Mouse (Mus musculus): Measurements from ENCODE around the gene Hspb6. TPM values are rescaled to one million over a fixed set of nuclear protein-coding genes. Genes with fewer than 3 reads are reported as not detected.

The Hspb6 gene
- total and polyA plus RNA-seq, 3 experiments: 0.79 to 6.0 (median 2.3) TPM

GRCm38 (mm10) chr7:30563117-30563905 lies 11.3 kb downstream of the Hspb6 start, which contains the start of the genes U2af1l4, Gm49396 and Psenen:
TSS of gene U2af1l4 (plus strand) at chr7:30563301.
TSS of gene Gm49396 (plus strand) at chr7:30563344.
TSS of gene Psenen (minus strand) at chr7:30563627.
- in situ Hi-C loops (cut with MboI; ENCODE audit: low pct_ligation_motif_present, low pct_unique_long_range_greater_than_20kb, low sequenced_read_pairs): no loop called here
- DNase-seq (ENCODE audit: extremely low read depth): peak; percentile 99
- TF ChIP-seq IRF4 (IDR thresholded peaks at IDR 0.05; ENCODE audit: low read depth, low read length): 0 out of 2 replicates have a peak, but pooled peaks have one; percentile 42
- TF ChIP-seq CHD1 (IDR thresholded peaks at IDR 0.05; ENCODE audit: low read depth, low read length): no peak
- TF ChIP-seq RCOR1 (conservative IDR thresholded peaks at IDR 0.05; ENCODE audit: low read depth, low read length): no peak
- no peak for TF ChIP-seq RAD21 (IDR thresholded peaks at IDR 0.05; ENCODE audit: low read depth, low read length)
- no peak for TF ChIP-seq PAX5 (IDR thresholded peaks at IDR 0.05; ENCODE audit: low read length)
- no peak for TF ChIP-seq SMC3 (IDR thresholded peaks at IDR 0.05; ENCODE audit: low read depth, low read length)
- TF ChIP-seq MAFK (IDR thresholded peaks at IDR 0.05; ENCODE audit: insufficient replicate concordance, low read length): no peak
- TF ChIP-seq SIN3A (IDR thresholded peaks at IDR 0.05; ENCODE audit: low read length): peak; percentile 89; the same call in 1 of the 2 replicates
- peak; percentile 98; the same call in 1 of the 2 replicates for TF ChIP-seq KAT2A (IDR thresholded peaks at IDR 0.05; ENCODE audit: insufficient replicate concordance, low read length)
- TF ChIP-seq USF2 (conservative IDR thresholded peaks at IDR 0.05; ENCODE audit: low read depth, low read length): no peak
- TF ChIP-seq MAX (IDR thresholded peaks at IDR 0.05; ENCODE audit: low read length): peak; percentile 93
- TF ChIP-seq POLR2AphosphoS2 (IDR thresholded peaks at IDR 0.05; ENCODE audit: low read depth, low read length): no peak; the same call in 1 of the 2 replicates
- peak; percentile 98 for TF ChIP-seq CHD2 (IDR thresholded peaks at IDR 0.05; ENCODE audit: low read length)
- peak; percentile 72; the same call in 1 of the 2 replicates for TF ChIP-seq TBP (conservative IDR thresholded peaks at IDR 0.05; ENCODE audit: low read depth, low read length)
- TF ChIP-seq TCF12 (IDR thresholded peaks at IDR 0.05; ENCODE audit: low read depth, low read length): peak; percentile 69
- peak; percentile 68 for TF ChIP-seq MEF2A (IDR thresholded peaks at IDR 0.05; ENCODE audit: borderline replicate concordance, low read depth, low read length)
- peak; percentile 94 for TF ChIP-seq ZNF384 (IDR thresholded peaks at IDR 0.05; ENCODE audit: low read depth, low read length)
- no peak for TF ChIP-seq NELFE (IDR thresholded peaks at IDR 0.05; ENCODE audit: low read depth, low read length)
- no peak for TF ChIP-seq JUN (IDR thresholded peaks at IDR 0.05; ENCODE audit: insufficient read depth, low read depth, low read length)
- peak; percentile 90 for TF ChIP-seq NRF1 (IDR thresholded peaks at IDR 0.05; ENCODE audit: low read depth, low read length)
- peak; percentile 80 for TF ChIP-seq MXI1 (IDR thresholded peaks at IDR 0.05; ENCODE audit: low read depth, low read length)
- peak; percentile 60 for TF ChIP-seq POLR2A (IDR thresholded peaks at IDR 0.05; ENCODE audit: low read depth, low read length)
- TF ChIP-seq ZMIZ1 (IDR thresholded peaks at IDR 0.05; ENCODE audit: low read depth, low read length): 0 out of 2 replicates have a peak, but pooled peaks have one; percentile 51
- TF ChIP-seq MYC (IDR thresholded peaks at IDR 0.05; ENCODE audit: low read depth, low read length): peak; percentile 89
- TF ChIP-seq BHLHE40 (IDR thresholded peaks at IDR 0.05; ENCODE audit: low read depth, low read length): peak; percentile 77; the same call in 1 of the 2 replicates
- peak; percentile 60; the same call in 1 of the 2 replicates for TF ChIP-seq MAZ (IDR thresholded peaks at IDR 0.05; ENCODE audit: low read depth, low read length)
- TF ChIP-seq HCFC1 (IDR thresholded peaks at IDR 0.05; ENCODE audit: low read depth, low read length): peak; percentile 96
- no peak for TF ChIP-seq USF1 (IDR thresholded peaks at IDR 0.05; ENCODE audit: low read depth, low read length)
- TF ChIP-seq E2F4 (IDR thresholded peaks at IDR 0.05; ENCODE audit: insufficient replicate concordance, low read depth, low read length): peak; percentile 29; the same call in 1 of the 2 replicates
- no peak for TF ChIP-seq EP300 (IDR thresholded peaks at IDR 0.05; ENCODE audit: low read length)
- TF ChIP-seq CTCF (conservative IDR thresholded peaks at IDR 0.05 in 1 of 2, IDR thresholded peaks at IDR 0.05 in 1 of 2; ENCODE audit: low read depth in 2 of 2, low read length in 2 of 2): no peak
- TF ChIP-seq GABPA (IDR thresholded peaks at IDR 0.05; ENCODE audit: insufficient replicate concordance, low read depth, low read length): peak; percentile 64; the same call in 1 of the 2 replicates
- no peak for TF ChIP-seq UBTF (IDR thresholded peaks at IDR 0.05; ENCODE audit: low read depth, low read length)
- TF ChIP-seq JUND (conservative IDR thresholded peaks at IDR 0.05; ENCODE audit: low read depth, low read length): no peak; the same call in 1 of the 2 replicates
- TF ChIP-seq ZC3H11A (IDR thresholded peaks at IDR 0.05; ENCODE audit: low read depth, low read length): no peak
- TF ChIP-seq ETS1 (conservative IDR thresholded peaks at IDR 0.05; ENCODE audit: low read depth, low read length): 0 out of 2 replicates have a peak, but pooled peaks have one; percentile 24
- TF ChIP-seq ZKSCAN1 (IDR thresholded peaks at IDR 0.05; ENCODE audit: borderline replicate concordance, low read depth, low read length): no peak
- TF ChIP-seq ELF1 (IDR thresholded peaks at IDR 0.05; ENCODE audit: low read depth, low read length): peak; percentile 69
- H3K9ac ChIP-seq (ENCODE audit: insufficient read depth, low read depth): peak within 1 kb of the TSS; percentile 99
- peaks cover 7 to 28% of the 10 kb centered on the region in 2 experiments; a peak in 3 of 4 replicates for H3K4me1 ChIP-seq (ENCODE audit: control insufficient read depth in 1 of 2, insufficient read depth in 2 of 2)
- dilution Hi-C loops (cut with MboI; ENCODE audit: extremely low pct_ligation_motif_present, extremely low pct_unique_long_range_greater_than_20kb, low sequenced_read_pairs): no loop called here
- peaks cover 28 to 47% of the 10 kb centered on the region in 2 experiments for H3K36me3 ChIP-seq (replicated peaks in 1 of 2; ENCODE audit: control insufficient read depth in 1 of 2, insufficient read depth in 1 of 2, low read length in 1 of 2)
- H3K4me2 ChIP-seq (ENCODE audit: insufficient read depth, low read depth, poor library complexity, severe bottlenecking): peak within 1 kb of the TSS; percentile 77
- H3K27ac ChIP-seq (ENCODE audit: insufficient read depth, low read depth): peak within 1 kb of the TSS; percentile 81
- peak within 1 kb of the TSS; percentile 85 to 100 (median 90) for H3K4me3 ChIP-seq (replicated peaks in 1 of 3; ENCODE audit: low read depth in 2 of 3, low read length in 2 of 3, poor library complexity in 1 of 3)
- H3K9me3 ChIP-seq (replicated peaks; ENCODE audit: low read length): no peaks in the 10 kb centered on the region
- no peaks in the 10 kb centered on the region for H3K27me3 ChIP-seq (replicated peaks)
- H3K79me2 ChIP-seq (replicated peaks; ENCODE audit: control insufficient read depth, extremely low read depth, insufficient read depth, poor library complexity, severe bottlenecking): peaks cover 22% of the 10 kb centered on the region

Measured in CH12.LX (cell line).